Mouse (Mus musculus) testis, postnatal 10 days (tissue): ENCODE measurements at regions not wholly inside any gene's neighbourhood (a gene's known extent, or its start where the extent isn't known, plus 50 kb on each side); places are given as distances from the start of the nearest gene placed in this dataset.
A peak's percentile ranks its signal among the peaks of the same experiment; 100 is the strongest.

Experiments
- DNase-seq: peaks from one replicate; pipeline ENCODE4 v3.0.0; 2021; ENCODE audit warnings: low spot score

DNA sequence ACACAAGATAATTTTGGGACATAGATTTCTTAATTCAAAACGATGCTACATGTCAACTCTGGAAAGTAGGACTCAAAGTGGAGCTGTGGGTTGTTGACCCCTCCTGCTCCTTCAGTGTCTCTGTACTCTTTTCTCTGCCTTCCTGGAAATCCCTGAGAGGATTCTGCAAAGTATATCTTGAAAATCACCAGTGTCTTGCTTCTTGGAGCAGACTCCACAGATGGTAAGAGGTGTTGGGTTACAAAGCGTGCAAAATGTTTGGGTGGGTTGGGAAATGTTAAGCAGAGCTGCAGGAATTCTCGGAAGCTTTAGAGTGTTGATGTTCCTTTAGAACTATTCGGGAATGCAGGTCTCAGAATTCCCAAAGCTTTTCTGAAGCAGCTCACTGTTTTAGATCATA lies 61.5 kb upstream of the Abcb5 start:
- DNase-seq = no peak

DNA sequence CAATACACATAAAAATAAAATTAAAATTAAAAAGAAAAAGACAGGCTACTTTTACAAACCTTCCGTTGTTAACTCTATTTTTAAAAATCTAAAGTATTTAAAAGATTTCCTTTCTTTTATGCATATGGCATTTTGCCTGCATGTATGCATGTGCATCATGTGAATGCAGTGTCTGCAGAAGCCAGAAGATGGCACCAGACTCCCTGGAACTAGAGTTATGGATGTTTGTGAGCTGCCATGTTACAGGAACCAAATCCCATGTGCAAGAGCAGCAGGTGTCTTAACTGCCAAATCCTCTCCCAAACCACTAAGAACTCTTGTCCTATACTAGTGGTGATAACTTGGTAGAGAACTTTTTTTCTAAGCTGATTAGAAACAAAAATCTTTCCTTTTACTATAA lies 60.1 kb upstream of the Abcb5 start:
- peak; percentile 70 for DNase-seq

DNA sequence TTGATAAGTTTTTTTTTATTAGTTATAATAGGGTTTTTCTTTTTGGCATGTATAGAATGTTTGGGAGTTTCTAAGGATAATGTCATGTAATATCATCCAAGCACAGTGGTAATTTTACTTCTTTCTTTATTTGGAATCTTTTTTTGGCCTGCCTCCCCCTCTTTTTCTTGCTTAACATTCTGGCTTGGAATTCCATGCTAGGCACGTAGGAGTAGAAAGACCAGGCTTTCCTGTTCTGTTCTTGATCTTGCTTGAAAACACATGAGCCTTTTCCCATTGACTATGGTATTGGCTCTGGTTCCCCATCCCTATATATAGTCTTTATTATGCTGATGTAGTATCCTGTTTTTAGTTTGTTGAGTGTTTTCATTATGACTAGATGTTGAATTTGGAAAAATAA lies 57.8 kb upstream of the Abcb5 start:
- no peak for DNase-seq
